Mouse (Mus musculus) heart, adult 2 months (tissue): ENCODE data around the gene Pak2. TPM values are rescaled to one million over a fixed set of nuclear protein-coding genes. Genes with fewer than 3 reads are reported as not detected.

Source experiments
- DNase-seq, 2 experiments: peaks; one replicate each; pipeline ENCODE4 v3.0.0; 2021
- H3K27ac ChIP-seq: fragments of 200-600 bp; 2 replicates; pipeline ENCODE4 v1.8.1; 2022
- H3K27me3 ChIP-seq: fragments of 200-500 bp; 2 replicates; pipeline ENCODE4 v1.6.1; 2012; ENCODE audit warnings: mild to moderate bottlenecking, low read length, inconsistent platforms, mixed read lengths; ENCODE audit not compliant: control insufficient read depth, insufficient read depth
- H3K36me3 ChIP-seq: fragments of 200-500 bp; 2 replicates; pipeline ENCODE4 v1.6.1; 2012; ENCODE audit warnings: low read length, inconsistent platforms; ENCODE audit not compliant: control insufficient read depth, insufficient read depth
- H3K4me1 ChIP-seq: fragments of 200-500 bp; 2 replicates; pipeline ENCODE4 v1.6.1; 2011; ENCODE audit warnings: low read length; ENCODE audit not compliant: control insufficient read depth, insufficient read depth
- H3K4me3 ChIP-seq: fragments of 200-600 bp; 2 replicates; pipeline ENCODE4 v1.8.1; 2022
- H3K79me2 ChIP-seq: fragments of 200-500 bp; replicated peaks from 2 replicates; pipeline ENCODE4 v1.6.1; 2012; ENCODE audit warnings: mild to moderate bottlenecking, inconsistent platforms, low read length, moderate library complexity, mixed read lengths; ENCODE audit not compliant: control insufficient read depth, insufficient read depth
- H3K9ac ChIP-seq: fragments of 200-500 bp; 2 replicates; pipeline ENCODE4 v1.6.1; 2012; ENCODE audit warnings: low read depth, mild to moderate bottlenecking, control low read depth, inconsistent platforms, low read length, mixed read lengths
- CTCF ChIP-seq: fragments of 200-600 bp; IDR thresholded peaks from 2 replicates; pipeline ENCODE4 v1.8.1; 2022; ENCODE audit warnings: antibody characterized with exemption, mild to moderate bottlenecking, moderate library complexity
- EP300 ChIP-seq: fragments of 200-500 bp; IDR thresholded peaks from 2 replicates; pipeline ENCODE4 v1.6.1; 2011; ENCODE audit warnings: low read depth, low read length, control low read depth; ENCODE audit not compliant: insufficient read depth
- POLR2A ChIP-seq: fragments of 200-500 bp; IDR thresholded peaks from 2 replicates; pipeline ENCODE4 v1.6.1; 2011; ENCODE audit warnings: mild to moderate bottlenecking, low read depth, low read length, control low read depth; ENCODE audit not compliant: insufficient read depth
- WGBS: fragments of 180-500 bp; shearing (Covaris S2); methylation state at CpG from one replicate; pipeline ENCODE4 v1.1.7; 2018; 5-methylcytosine and 5-hydroxymethylcytosine counted together
- intact Hi-C: fragments of 180-260 bp; cut with DNase I; formaldehyde crosslinking; loops from one replicate; pipeline ENCODE4 v1.15.1; 2025
- polyA plus RNA-seq: library from polyadenylated mRNA; depleted of rRNA; stranded (reverse); fragments of >200 nt; gene quantifications from 2 replicates; pipeline ENCODE4 v1.2.3, GENCODE M21; 2012
- total RNA-seq, 2 experiments: library from RNA; stranded (reverse); gene quantifications; 2 replicates each; pipeline ENCODE4 v1.2.3; 2021

Gene Pak2
- total and polyA plus RNA-seq, 3 experiments, result 9.6 to 27.3 (median 26.3) TPM

- intact Hi-C loops, result loop anchor here (1.0 to 5.0 kb wide), 3 partner anchors 54 to 245 kb away; partner anchors contain the start of genes 0610012G03Rik, Fbxo45, Ncbp2 and Pak2
- peaks cover 3% of the 10 kb centered on the region; the same call in 1 of the 2 replicates for H3K4me1 ChIP-seq
- peaks cover 3% of the 10 kb centered on the region; the same call in 1 of the 2 replicates for H3K36me3 ChIP-seq
- DNase-seq, result peak; percentile 95
- peak within 1 kb of the TSS; percentile 84 for H3K4me3 ChIP-seq
- under 1% methylated on average over 66 of the region's 66 CpGs for WGBS
- H3K27ac ChIP-seq, result peak within 1 kb of the TSS; percentile 86
- TF ChIP-seq EP300 (peak; percentile 89), POLR2A (peak; percentile 94), CTCF (peak; percentile 51)
- peak within 1 kb of the TSS; percentile 90 for H3K9ac ChIP-seq
- no peaks in the 10 kb centered on the region for H3K79me2 ChIP-seq
- no peaks in the 10 kb centered on the region for H3K27me3 ChIP-seq
Measured at GRCm38 (mm10) chr16:32002509-32003477, 76.3 kb downstream of the Pak2 start, which contains the start of gene Senp5. TSS of gene Senp5 (minus strand) at chr16:32003287.

- Histone ChIP-seq H3K27ac (no peak overlapping the region), H3K4me1 (no peaks in the 10 kb centered on the region), H3K27me3 (no peaks in the 10 kb centered on the region), H3K79me2 (peaks cover 2% of the 10 kb centered on the region; the same call in 1 of the 2 replicates), H3K9ac (no peak overlapping the region), H3K4me3 (no peak overlapping the region), H3K36me3 (no peaks in the 10 kb centered on the region)
- no peak for TF ChIP-seq CTCF
- TF ChIP-seq POLR2A, result no peak
- TF ChIP-seq EP300, result no peak
- intact Hi-C loops, result no loop called here
- 75% methylated on average over 5 of the region's 5 CpGs for WGBS
- no peak for DNase-seq
Measured at GRCm38 (mm10) chr16:31996371-31996770, 82.8 kb downstream of the Pak2 start.

- peaks cover 2% of the 10 kb centered on the region; the same call in 1 of the 2 replicates for H3K79me2 ChIP-seq
- no peaks in the 10 kb centered on the region; the same call in 1 of the 2 replicates for H3K36me3 ChIP-seq
- H3K9ac ChIP-seq, result no peak overlapping the region
- H3K4me1 ChIP-seq, result no peaks in the 10 kb centered on the region
- no peak for DNase-seq
- no peak overlapping the region for H3K27ac ChIP-seq
- intact Hi-C loops, result no loop called here
- H3K4me3 ChIP-seq, result no peak overlapping the region
- no peaks in the 10 kb centered on the region for H3K27me3 ChIP-seq
- TF ChIP-seq EP300 (no peak), CTCF (no peak), POLR2A (no peak)
Measured at GRCm38 (mm10) chr16:31993946-31994345, 85.2 kb downstream of the Pak2 start.

GRCm38 (mm10) chr16:31993195-31993594 lies 85.9 kb downstream of the Pak2 start:
- TF ChIP-seq EP300 (no peak), CTCF (no peak), POLR2A (no peak)
- no peak overlapping the region for H3K9ac ChIP-seq
- H3K79me2 ChIP-seq, result peaks cover 2% of the 10 kb centered on the region; the same call in 1 of the 2 replicates
- no peaks in the 10 kb centered on the region; the same call in 1 of the 2 replicates for H3K36me3 ChIP-seq
- WGBS, result 93% methylated on average over 4 of the region's 4 CpGs
- no peak overlapping the region for H3K4me3 ChIP-seq
- no peak for DNase-seq
- no peaks in the 10 kb centered on the region for H3K27me3 ChIP-seq
- intact Hi-C loops, result no loop called here
- H3K27ac ChIP-seq, result no peak overlapping the region
- no peaks in the 10 kb centered on the region for H3K4me1 ChIP-seq

GRCm38 (mm10) chr16:31992039-31992438 lies 87.1 kb downstream of the Pak2 start:
- intact Hi-C loops, result no loop called here
- Histone ChIP-seq H3K9ac (no peak overlapping the region), H3K4me1 (no peaks in the 10 kb centered on the region), H3K79me2 (peaks cover 2% of the 10 kb centered on the region; the same call in 1 of the 2 replicates), H3K27ac (no peak overlapping the region), H3K27me3 (no peaks in the 10 kb centered on the region), H3K4me3 (no peak overlapping the region), H3K36me3 (no peaks in the 10 kb centered on the region; the same call in 1 of the 2 replicates)
- TF ChIP-seq EP300 (no peak), CTCF (peak; percentile 40)
- 71% methylated on average over 1 of the region's 1 CpGs for WGBS
- DNase-seq, result no peak

- Histone ChIP-seq H3K27ac (no peak overlapping the region), H3K9ac (no peak overlapping the region), H3K27me3 (no peaks in the 10 kb centered on the region), H3K4me1 (no peaks in the 10 kb centered on the region), H3K4me3 (no peak overlapping the region), H3K36me3 (no peaks in the 10 kb centered on the region), H3K79me2 (no peaks in the 10 kb centered on the region)
- intact Hi-C loops, result no loop called here
- whole genome bisulfite sequencing, result 79% methylated on average over 5 of the region's 5 CpGs
- TF ChIP-seq CTCF (no peak; the same call in 1 of the 2 replicates), POLR2A (no peak), EP300 (no peak)
- DNase-seq, result no peak
Measured at GRCm38 (mm10) chr16:31980946-31981345, 98.2 kb downstream of the Pak2 start.
